In genomic region chr4:142088409-142088808, GRCm38 (mm10) we compare ENCODE assay signal across 27 mouse cellular contexts. TPM values are rescaled to one million over a fixed set of nuclear protein-coding genes. Genes with fewer than 3 reads are reported as not detected.
DNase-seq lines count a peak whose midpoint lies in the region; ATAC-seq lines count a peak whose summit lies in the region.
"Had no signal": no experiment of that assay in that cellular context is flagged by ENCODE, and none has a peak within 500 bp of the region (broad histone marks: within the 10 kb centered on the region; RNA-seq: fewer than 3 reads in every experiment).

No protein-coding gene starts in this region.

- no peaks in the 10 kb centered on the region for H3K36me3 ChIP-seq in forebrain, embryonic 14.5 days (ENCODE audit: control insufficient read depth, insufficient read depth, low read length)
- no peaks in the 10 kb centered on the region for H3K36me3 ChIP-seq in forebrain, embryonic 10.5 days (replicated peaks)
- no peaks in the 10 kb centered on the region for H3K36me3 ChIP-seq in midbrain, embryonic 15.5 days (replicated peaks)
- no peaks in the 10 kb centered on the region for H3K36me3 ChIP-seq in midbrain, embryonic 10.5 days
- H3K36me3 ChIP-seq: embryonic facial prominence, embryonic 13.5 days; G1E; heart, embryonic 12.5 days; intestine, embryonic 15.5 days; limb, embryonic 13.5 days; lung, embryonic 15.5 days; midbrain, embryonic 12.5 days; neural tube, embryonic 13.5 days had no signal

- H3K4me1 ChIP-seq in forebrain, embryonic 14.5 days (ENCODE audit: control insufficient read depth, insufficient read depth, low read length): peaks cover 2% of the 10 kb centered on the region
- peaks cover 27% of the 10 kb centered on the region for H3K4me1 ChIP-seq in forebrain, embryonic 10.5 days
- peaks cover 18% of the 10 kb centered on the region for H3K4me1 ChIP-seq in midbrain, embryonic 15.5 days
- peaks cover 28% of the 10 kb centered on the region for H3K4me1 ChIP-seq in midbrain, embryonic 10.5 days

- H3K4me3 ChIP-seq in forebrain, embryonic 14.5 days (ENCODE audit: low read depth, low read length): no peak overlapping the region
- H3K4me3 ChIP-seq in forebrain, embryonic 10.5 days: no peak overlapping the region
- no peak overlapping the region for H3K4me3 ChIP-seq in midbrain, embryonic 15.5 days
- no peak overlapping the region for H3K4me3 ChIP-seq in midbrain, embryonic 10.5 days
- H3K4me3 ChIP-seq: embryonic facial prominence, embryonic 13.5 days; heart, embryonic 12.5 days; intestine, embryonic 15.5 days; limb, embryonic 13.5 days; lung, embryonic 15.5 days; midbrain, embryonic 12.5 days; neural tube, embryonic 13.5 days had no signal

- peak; percentile 63 for DNase-seq in cerebellum, adult 11-12 months
- no peak for DNase-seq in cerebellum, adult 8-10 months
- peak; percentile 37 for DNase-seq in forebrain, embryonic 14.5 days (ENCODE audit: low spot score)
- no peak for DNase-seq in forebrain, embryonic 10.5 days (ENCODE audit: extremely low spot score, low spot score)
- no peak for DNase-seq in midbrain, embryonic 10.5 days (ENCODE audit: low spot score)
- peak; percentile 61 to 64 for DNase-seq in cerebellum, postnatal 25 days
- no peak for DNase-seq in heart, adult 8-10 months (ENCODE audit: low spot score)
- DNase-seq: adrenal gland, adult 8-10 months; gastrocnemius, postnatal 25 days; heart, adult 18-20 months; heart, postnatal 4 days; kidney, adult 2 months; kidney, postnatal 4 days; thymus, adult 2 months; thymus, postnatal 4 days had no signal

- H3K27me3 ChIP-seq in forebrain, embryonic 14.5 days (replicated peaks; ENCODE audit: control insufficient read depth, insufficient read depth, low read length): peaks cover 31% of the 10 kb centered on the region
- H3K27me3 ChIP-seq in forebrain, embryonic 10.5 days (ENCODE audit: poor library complexity, severe bottlenecking): peaks cover 51% of the 10 kb centered on the region
- H3K27me3 ChIP-seq in midbrain, embryonic 15.5 days (replicated peaks): peaks cover 21% of the 10 kb centered on the region
- H3K27me3 ChIP-seq in midbrain, embryonic 10.5 days (ENCODE audit: low read depth, poor library complexity, severe bottlenecking): peaks cover 37% of the 10 kb centered on the region
- H3K27me3 ChIP-seq: intestine, embryonic 15.5 days; lung, embryonic 15.5 days had no signal

- WGBS in forebrain, embryonic 14.5 days: 52% methylated on average over 4 of the region's 4 CpGs
- 55% methylated on average over 4 of the region's 4 CpGs for WGBS in forebrain, embryonic 10.5 days
- 20% methylated on average over 4 of the region's 4 CpGs for WGBS in midbrain, embryonic 15.5 days
- 49% methylated on average over 4 of the region's 4 CpGs for WGBS in midbrain, embryonic 10.5 days

- H3K9me3 ChIP-seq in forebrain, embryonic 14.5 days (replicated peaks; ENCODE audit: control insufficient read depth, low read length): no peaks in the 10 kb centered on the region
- H3K9me3 ChIP-seq in forebrain, embryonic 10.5 days: no peaks in the 10 kb centered on the region
- no peaks in the 10 kb centered on the region for H3K9me3 ChIP-seq in midbrain, embryonic 15.5 days
- no peaks in the 10 kb centered on the region for H3K9me3 ChIP-seq in midbrain, embryonic 10.5 days (replicated peaks)
- H3K9me3 ChIP-seq: embryonic facial prominence, embryonic 13.5 days; heart, embryonic 12.5 days; intestine, embryonic 15.5 days; limb, embryonic 13.5 days; lung, embryonic 15.5 days; midbrain, embryonic 12.5 days; neural tube, embryonic 13.5 days had no signal

- no peak overlapping the region for H3K9ac ChIP-seq in forebrain, embryonic 14.5 days (ENCODE audit: low read length)
- H3K9ac ChIP-seq in midbrain, embryonic 15.5 days: no peak overlapping the region
- H3K9ac ChIP-seq: embryonic facial prominence, embryonic 13.5 days; heart, embryonic 12.5 days; intestine, embryonic 15.5 days; limb, embryonic 13.5 days; lung, embryonic 15.5 days; midbrain, embryonic 12.5 days; neural tube, embryonic 13.5 days had no signal

- no peak for ATAC-seq in forebrain, embryonic 14.5 days
- ATAC-seq in midbrain, embryonic 15.5 days (replicated peaks): no peak
- ATAC-seq: hindbrain, postnatal 0 days; intestine, embryonic 15.5 days had no signal

- H3K4me2 ChIP-seq in forebrain, embryonic 14.5 days (ENCODE audit: low read length): no peak overlapping the region
- no peak overlapping the region for H3K4me2 ChIP-seq in midbrain, embryonic 15.5 days
- H3K4me2 ChIP-seq: embryonic facial prominence, embryonic 13.5 days; heart, embryonic 12.5 days; intestine, embryonic 15.5 days; limb, embryonic 13.5 days; liver, embryonic 11.5 days; lung, embryonic 15.5 days; midbrain, embryonic 12.5 days; neural tube, embryonic 13.5 days had no signal

- H3K27ac ChIP-seq in forebrain, embryonic 14.5 days (ENCODE audit: low read depth, low read length): no peak overlapping the region
- H3K27ac ChIP-seq in forebrain, embryonic 10.5 days: no peak overlapping the region
- H3K27ac ChIP-seq in midbrain, embryonic 15.5 days: 0 out of 2 replicates have a peak overlapping the region, but pooled peaks have one; percentile 15
- H3K27ac ChIP-seq in midbrain, embryonic 10.5 days (replicated peaks): no peak overlapping the region
- H3K27ac ChIP-seq: embryonic facial prominence, embryonic 13.5 days; hindbrain, postnatal 0 days; intestine, embryonic 15.5 days; limb, embryonic 13.5 days; lung, embryonic 15.5 days; midbrain, embryonic 12.5 days; neural tube, embryonic 13.5 days had no signal

RNA-seq across cellular contexts. Expression of gene Tmem51, which starts 4.3 kb away (rescaled TPM):
- 6.2 and 6.5 TPM in 2 replicates for polyA plus RNA-seq in forebrain, embryonic 14.5 days (2014; fragmentation: Nextera tagmentation; extraction: Ambion mirVana)
- 6.6 and 6.7 TPM in 2 replicates for polyA plus RNA-seq in forebrain, embryonic 10.5 days (2016; fragmentation: Nextera tagmentation; extraction: Ambion mirVana)
- 8.1 and 8.5 TPM in 2 replicates for polyA plus RNA-seq in midbrain, embryonic 15.5 days (2015; fragmentation: Nextera tagmentation; extraction: Ambion mirVana)
- 13.3 and 13.6 TPM in 2 replicates for polyA plus RNA-seq in midbrain, embryonic 10.5 days (2016; fragmentation: Nextera tagmentation; extraction: Ambion mirVana)
- total RNA-seq in heart, adult 8-10 months (2022): 1 to 10 TPM; 4.4 to 5.4 (median 4.7) TPM
- polyA plus RNA-seq: C2C12, G1E had no signal

Comparison
In these comparisons a context has a peak if more than half of its experiments do, and no peak if none do; other contexts are left out.
1. DNase-seq: peak in cerebellum, adult 11-12 months (single experiment), forebrain, embryonic 14.5 days (single experiment) and cerebellum, postnatal 25 days (2 of 2); none in cerebellum, adult 8-10 months (single experiment), forebrain, embryonic 10.5 days (single experiment), midbrain, embryonic 10.5 days (single experiment) and heart, adult 8-10 months (single experiment).